Mouse (Mus musculus): ENCODE results near the gene Myo18a.

The Myo18a gene

GRCm38 (mm10) chr11:77852941-77853668 lies 90.1 kb downstream of the Myo18a start:
- in situ Hi-C loops (cut with MboI; ENCODE audit: unreplicated experiment in 2 of 2) = no loop called here

DNA sequence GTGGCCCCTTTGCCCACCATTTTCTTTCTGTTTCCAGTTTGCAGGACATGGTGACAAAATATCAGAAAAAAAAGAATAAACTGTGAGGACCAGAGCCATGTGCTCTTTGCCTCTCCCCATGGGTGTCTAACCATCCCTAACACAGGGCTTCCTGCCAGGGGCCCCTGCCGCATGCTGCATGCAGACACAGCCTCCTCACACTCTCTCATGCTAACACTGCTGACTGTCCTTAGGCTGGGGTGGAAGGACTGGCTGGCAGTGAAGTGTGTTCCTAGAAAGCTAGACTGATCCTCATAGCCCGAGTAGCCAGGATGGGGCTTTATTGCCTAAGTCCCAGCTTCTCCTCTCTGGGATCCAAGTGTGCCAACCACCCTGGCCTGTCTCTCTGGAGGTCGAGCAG lies 91.6 kb downstream of the Myo18a start:
- in situ Hi-C loops (cut with MboI; ENCODE audit: unreplicated experiment in 2 of 2) = no loop called here

- in situ Hi-C loops (cut with MboI; ENCODE audit: unreplicated experiment in 2 of 2) = no loop called here
Observed at GRCm38 (mm10) chr11:77855396-77855795, 92.3 kb downstream of the Myo18a start.

DNA sequence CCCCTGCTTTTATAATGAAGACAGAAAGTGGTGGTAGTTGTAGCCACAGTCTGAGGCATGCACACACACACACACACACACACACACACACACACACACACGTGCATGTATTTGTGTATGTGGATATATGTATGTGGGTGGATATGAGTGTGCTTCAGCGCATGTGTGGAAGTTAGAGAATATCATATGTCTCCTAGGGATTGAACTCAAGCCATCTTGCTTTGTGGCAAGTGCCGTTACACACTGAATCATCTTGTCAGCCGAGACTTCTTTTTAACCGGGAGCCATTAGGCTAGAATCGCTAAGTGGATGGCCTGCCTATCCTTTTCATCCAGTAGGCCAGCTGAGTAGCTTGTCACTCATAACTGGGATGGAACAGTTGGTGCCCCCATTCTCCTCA lies 94.0 kb downstream of the Myo18a start:
- in situ Hi-C loops (cut with MboI; ENCODE audit: unreplicated experiment in 2 of 2) = no loop called here

GRCm38 (mm10) chr11:77858589-77858988 lies 95.5 kb downstream of the Myo18a start:
- in situ Hi-C loops (cut with MboI; ENCODE audit: unreplicated experiment in 2 of 2) = no loop called here

DNA sequence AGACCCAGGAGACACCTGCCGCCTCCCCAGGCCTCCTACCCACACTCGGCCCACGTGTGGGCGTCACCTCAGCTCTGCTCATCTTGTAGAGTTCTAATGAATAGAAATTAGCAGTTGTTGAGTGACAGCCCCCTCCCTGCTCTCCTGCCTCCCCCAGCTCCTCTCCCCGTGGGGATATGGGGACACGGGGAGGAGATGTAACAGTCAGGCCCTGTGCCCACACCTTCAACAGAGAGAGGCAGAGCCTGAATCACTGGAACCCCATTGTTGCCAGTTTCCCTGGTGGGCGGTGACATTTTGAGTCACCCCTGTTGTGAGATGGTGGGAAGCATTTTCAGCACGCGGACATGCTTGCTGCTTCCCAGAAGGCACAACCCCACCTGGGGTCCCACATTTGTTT lies 97.9 kb downstream of the Myo18a start:
- in situ Hi-C loops (cut with MboI; ENCODE audit: unreplicated experiment in 2 of 2) = no loop called here

GRCm38 (mm10) chr11:77862887-77863286 lies 99.8 kb downstream of the Myo18a start:
- in situ Hi-C loops (cut with MboI; ENCODE audit: unreplicated experiment in 2 of 2) = no loop called here

DNA sequence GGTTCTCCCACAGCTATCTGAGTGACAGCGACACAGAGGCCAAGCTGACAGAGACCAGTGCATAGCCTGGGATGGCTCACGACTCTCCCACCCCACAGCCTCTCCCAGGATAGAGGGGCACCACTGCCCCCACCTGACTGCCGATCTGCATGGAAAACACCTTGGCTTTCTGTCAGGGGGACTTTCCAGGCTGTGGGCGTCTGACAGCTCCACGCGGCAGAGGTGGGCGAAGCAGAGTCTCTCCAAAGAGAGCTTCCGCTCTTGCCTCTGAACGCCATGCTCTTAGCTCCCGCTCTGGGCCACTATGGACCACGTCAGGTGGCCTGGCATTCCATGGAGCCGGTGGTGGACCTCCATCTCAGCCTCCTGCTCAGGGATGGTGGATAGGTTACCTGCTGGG lies 101.7 kb downstream of the Myo18a start:
- in situ Hi-C loops (cut with MboI; ENCODE audit: unreplicated experiment in 2 of 2) = loop anchor here in 1 of 2 experiments (5.0 kb wide), 1 partner anchor 32 kb away; no protein-coding TSS in a partner anchor

- in situ Hi-C loops (cut with MboI; ENCODE audit: unreplicated experiment in 2 of 2) = loop anchor here in 1 of 2 experiments (5.0 kb wide), 1 partner anchor 35 kb away; no protein-coding TSS in a partner anchor
Observed at GRCm38 (mm10) chr11:77867419-77868083, 104.5 kb downstream of the Myo18a start.

- in situ Hi-C loops (cut with MboI; ENCODE audit: unreplicated experiment in 2 of 2) = no loop called here
Observed at GRCm38 (mm10) chr11:77871436-77871835, 108.4 kb downstream of the Myo18a start.

DNA sequence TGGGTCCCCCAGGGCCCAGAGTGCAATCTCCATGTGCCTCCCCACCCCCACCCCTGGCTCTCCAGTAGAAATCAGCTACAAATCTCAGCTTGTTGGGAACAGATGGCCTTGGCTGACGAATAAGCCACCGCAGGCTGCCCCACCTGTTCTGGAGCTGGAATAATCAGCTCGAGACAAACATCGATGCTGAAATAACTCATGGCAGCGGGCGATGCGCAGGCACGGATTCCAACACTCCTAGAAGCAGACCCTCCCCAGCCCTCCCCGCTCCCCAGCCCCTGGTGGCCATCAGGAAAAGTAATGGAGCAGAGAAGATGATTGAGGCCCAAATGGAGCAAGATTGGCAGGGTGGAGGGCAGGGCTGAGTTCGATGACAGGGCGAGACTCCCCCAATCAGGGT lies 109.2 kb downstream of the Myo18a start:
- in situ Hi-C loops (cut with MboI; ENCODE audit: unreplicated experiment in 2 of 2) = no loop called here

DNA sequence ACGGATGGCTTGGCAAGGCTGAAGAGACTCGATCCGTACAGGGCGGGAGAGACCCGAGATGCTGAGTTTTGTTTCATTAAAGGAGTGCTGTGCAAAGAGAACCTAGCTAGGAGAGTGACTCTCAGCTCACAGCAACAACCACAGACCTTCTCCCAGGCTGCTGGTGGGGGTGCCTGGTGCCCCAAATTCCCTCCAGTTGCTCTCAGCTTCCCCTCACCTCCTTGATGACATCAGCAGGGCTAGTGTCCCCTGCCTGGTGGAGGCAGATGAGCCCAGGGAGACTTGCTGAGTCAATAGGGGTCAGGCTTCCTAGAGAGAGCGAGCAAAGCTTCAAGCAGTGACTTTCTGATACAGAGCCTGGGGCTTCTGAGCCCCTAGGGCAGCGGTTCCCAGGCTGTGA lies 109.6 kb downstream of the Myo18a start:
- in situ Hi-C loops (cut with MboI; ENCODE audit: unreplicated experiment in 2 of 2) = no loop called here

GRCm38 (mm10) chr11:77873116-77873515 lies 110.1 kb downstream of the Myo18a start:
- in situ Hi-C loops (cut with MboI; ENCODE audit: unreplicated experiment in 2 of 2) = no loop called here

- in situ Hi-C loops (cut with MboI; ENCODE audit: unreplicated experiment in 2 of 2) = loop anchor here in 1 of 2 experiments (5.0 kb wide), 1 partner anchor 32 kb away; no protein-coding TSS in a partner anchor
Observed at GRCm38 (mm10) chr11:77874685-77875231, 111.7 kb downstream of the Myo18a start.

GRCm38 (mm10) chr11:77875269-77875668 lies 112.2 kb downstream of the Myo18a start:
- in situ Hi-C loops (cut with MboI; ENCODE audit: unreplicated experiment in 2 of 2) = loop anchor here in 1 of 2 experiments (5.0 kb wide), 1 partner anchor 33 kb away; no protein-coding TSS in a partner anchor

DNA sequence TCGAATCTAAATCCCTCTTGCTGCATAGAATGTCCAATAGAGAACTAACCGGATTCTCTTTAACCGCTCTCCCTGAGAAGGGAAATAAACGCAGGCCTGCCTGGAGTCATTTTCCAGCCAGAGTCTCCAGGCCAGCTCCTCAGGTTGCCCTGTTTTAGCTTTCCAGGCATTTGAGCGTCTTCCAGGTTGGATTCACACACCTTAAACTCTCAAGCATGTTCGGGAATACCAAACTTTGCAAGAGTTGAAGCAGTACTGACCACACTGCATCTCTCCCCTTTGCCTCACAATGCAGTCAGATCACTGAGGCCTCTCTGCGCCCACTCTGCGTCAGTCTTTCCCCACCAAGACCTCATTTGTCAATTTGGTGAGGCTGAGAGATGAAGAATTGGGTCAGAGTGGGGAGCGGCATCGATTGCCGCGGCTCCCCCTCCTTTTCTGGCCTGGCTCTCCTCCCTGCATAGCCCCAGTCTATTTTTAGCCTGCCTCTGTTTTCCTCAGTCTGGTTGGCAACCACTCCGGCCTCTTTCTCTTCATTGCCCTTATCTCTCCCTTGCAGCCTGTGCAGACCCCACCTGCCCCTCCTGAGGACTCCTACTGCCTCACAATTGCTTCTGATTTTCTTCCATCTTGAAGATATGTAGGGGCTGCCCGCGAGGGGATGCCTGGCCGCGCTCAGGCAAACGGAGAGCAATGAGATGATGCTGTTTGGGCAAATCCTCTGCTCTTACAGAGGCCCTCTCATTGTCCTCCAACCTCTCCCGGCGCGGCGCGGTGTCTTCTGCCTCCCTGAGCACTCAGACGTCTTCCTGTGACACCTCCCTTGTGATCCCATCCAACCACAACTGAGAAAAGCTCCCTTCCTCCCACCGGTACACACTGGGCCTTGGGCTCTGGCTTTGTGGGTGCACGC lies 113.1 kb downstream of the Myo18a start:
- in situ Hi-C loops (cut with MboI; ENCODE audit: unreplicated experiment in 2 of 2) = loop anchor here in 1 of 2 experiments (5.0 kb wide), 1 partner anchor 34 kb away; no protein-coding TSS in a partner anchor

DNA sequence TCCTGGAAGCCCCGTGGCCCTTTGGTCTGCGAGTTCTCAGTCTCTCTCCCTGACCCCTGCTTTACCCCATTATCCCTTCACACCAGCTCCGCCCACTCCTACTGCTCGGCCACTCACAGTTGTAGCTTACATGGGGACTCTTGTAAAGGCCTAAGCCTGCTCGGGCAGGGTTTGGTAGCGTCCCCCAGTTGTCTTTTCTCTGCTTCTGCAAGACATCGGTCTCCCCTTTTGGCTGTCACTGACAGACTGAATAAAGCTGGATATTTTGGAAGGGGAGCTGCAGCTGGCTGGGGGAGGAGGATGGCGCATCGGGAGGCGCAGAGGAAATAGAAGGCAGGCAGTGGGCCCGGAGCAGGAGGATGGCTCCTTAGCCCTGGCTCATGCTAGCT lies 113.7 kb downstream of the Myo18a start:
- in situ Hi-C loops (cut with MboI; ENCODE audit: unreplicated experiment in 2 of 2) = loop anchor here in 1 of 2 experiments (5.0 kb wide), 1 partner anchor 34 kb away; no protein-coding TSS in a partner anchor

DNA sequence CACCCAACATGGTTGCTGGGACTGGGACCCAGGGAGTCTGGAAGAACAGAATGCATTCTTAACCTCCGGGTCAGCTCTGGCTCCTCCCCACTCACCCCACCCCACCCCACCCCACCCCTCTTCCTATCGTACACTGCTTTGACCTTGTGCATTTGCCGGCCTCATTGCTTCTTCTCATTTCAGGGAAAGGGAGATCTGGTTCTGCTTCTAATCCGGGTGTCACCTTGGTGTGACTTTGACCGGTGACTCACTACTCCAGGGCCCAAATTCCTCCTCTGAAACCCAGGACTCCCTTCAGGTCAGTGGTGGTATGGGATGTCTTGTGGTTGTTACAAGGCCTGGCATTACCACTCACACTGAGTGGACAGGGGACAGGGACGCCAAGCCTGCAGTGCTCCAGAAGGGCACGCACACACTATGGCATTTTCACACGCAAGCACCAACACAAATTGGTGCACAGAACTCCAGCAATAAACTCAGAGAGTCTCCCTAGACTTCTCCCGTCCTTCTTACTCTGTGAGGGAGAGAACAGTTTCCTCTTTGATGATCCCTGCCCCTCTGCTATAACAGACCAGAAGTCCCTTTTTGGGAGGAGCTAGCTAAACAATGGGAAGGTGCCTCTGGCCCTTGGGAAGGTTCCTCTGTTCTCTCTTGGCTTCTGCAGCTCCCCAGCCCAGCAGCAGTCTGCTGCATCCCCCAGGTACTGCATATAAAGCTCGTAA lies 121.6 kb downstream of the Myo18a start:
- in situ Hi-C loops (cut with MboI; ENCODE audit: unreplicated experiment in 2 of 2) = loop anchor here (5.0 to 10.0 kb wide), 2 partner anchors 60 to 293 kb away; partner anchors contain the start of genes Nek8 (in 1 of the 2) and Tlcd1 (in 1 of the 2)

GRCm38 (mm10) chr11:77885246-77885575 lies 122.2 kb downstream of the Myo18a start:
- in situ Hi-C loops (cut with MboI; ENCODE audit: unreplicated experiment in 2 of 2) = loop anchor here (5.0 to 10.0 kb wide), 2 partner anchors 60 to 292 kb away; partner anchors contain the start of genes Nek8 (in 1 of the 2) and Tlcd1 (in 1 of the 2)
